Mouse (Mus musculus) regulatory T cell (primary cell): ENCODE measurements around the gene Il17ra.

Experiments
- in situ Hi-C: fragments of 300-600 bp; cut with MboI, MseI; formaldehyde crosslinking; loops from one replicate; pipeline ENCODE4 v1.15.1; 2025; ENCODE audit warnings: high pct_unique_total_duplicates

Gene Il17ra

GRCm38 (mm10) chr6:120463086-120463871 is at the start of gene Il17ra:
Gene Il17ra, plus strand, starts transcription at chr6:120463247.
- in situ Hi-C loops = no loop called here

GRCm38 (mm10) chr6:120438161-120438560 is 24.9 kb upstream of the Il17ra start:
- in situ Hi-C loops = loop anchor here (5.0 kb wide), 1 partner anchor 41 kb away; no protein-coding TSS in a partner anchor

- in situ Hi-C loops = no loop called here
Observed at GRCm38 (mm10) chr6:120442171-120442749, 20.8 kb upstream of the Il17ra start.

GRCm38 (mm10) chr6:120443363-120444355 is 19.4 kb upstream of the Il17ra start:
- in situ Hi-C loops = no loop called here

- in situ Hi-C loops = no loop called here
Observed at GRCm38 (mm10) chr6:120450208-120450607, 12.8 kb upstream of the Il17ra start.

DNA sequence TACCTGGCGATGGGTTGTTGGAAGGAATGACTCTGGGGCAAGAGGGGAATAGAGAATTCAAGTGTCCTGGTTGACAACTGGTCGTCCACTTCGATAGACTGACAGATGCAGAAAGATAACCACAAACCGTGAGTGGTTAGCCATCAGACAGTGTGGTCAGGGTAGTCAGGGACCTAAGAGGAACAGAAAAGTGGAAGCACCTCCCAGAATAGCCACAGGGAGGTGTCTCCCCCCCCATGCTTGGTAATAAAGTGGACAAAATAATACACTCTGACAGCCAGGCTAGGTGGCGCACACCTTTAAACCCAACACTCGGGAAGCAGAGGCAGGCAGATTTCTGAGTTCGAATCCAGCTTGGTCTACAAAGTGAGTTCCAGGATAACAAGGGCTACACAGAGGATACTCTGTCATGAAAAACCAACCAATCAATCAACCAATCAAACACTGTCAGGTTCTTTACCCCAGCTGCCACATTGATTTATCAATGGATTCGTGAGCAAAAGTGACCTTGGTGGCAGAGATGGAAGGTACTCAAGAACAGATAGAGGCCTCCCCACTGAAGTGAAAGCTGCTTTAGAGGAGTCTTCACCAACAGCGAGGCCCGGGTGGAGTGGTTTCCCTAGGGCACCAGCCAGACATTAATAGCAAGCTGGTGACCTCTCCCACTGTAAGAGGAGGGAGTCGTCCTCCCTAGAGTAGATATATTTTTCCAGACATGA is 10.5 kb upstream of the Il17ra start:
- in situ Hi-C loops = no loop called here

DNA sequence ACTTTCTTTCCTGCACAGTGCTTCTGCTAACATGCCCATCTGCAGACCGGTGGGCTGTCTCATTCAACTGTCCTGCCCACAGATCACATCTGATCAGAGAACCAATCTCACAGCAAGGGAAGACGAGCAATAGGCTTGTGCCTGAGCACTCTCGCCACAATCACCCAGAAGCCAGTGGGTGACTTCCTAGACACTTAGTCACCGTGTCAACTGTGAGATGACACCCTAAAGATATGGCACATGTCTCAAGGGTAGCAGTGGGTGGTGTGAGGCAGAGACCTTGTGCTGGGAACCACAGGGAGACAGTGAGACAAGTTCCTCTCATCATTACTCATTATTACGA is 10.0 kb upstream of the Il17ra start:
- in situ Hi-C loops = no loop called here

DNA sequence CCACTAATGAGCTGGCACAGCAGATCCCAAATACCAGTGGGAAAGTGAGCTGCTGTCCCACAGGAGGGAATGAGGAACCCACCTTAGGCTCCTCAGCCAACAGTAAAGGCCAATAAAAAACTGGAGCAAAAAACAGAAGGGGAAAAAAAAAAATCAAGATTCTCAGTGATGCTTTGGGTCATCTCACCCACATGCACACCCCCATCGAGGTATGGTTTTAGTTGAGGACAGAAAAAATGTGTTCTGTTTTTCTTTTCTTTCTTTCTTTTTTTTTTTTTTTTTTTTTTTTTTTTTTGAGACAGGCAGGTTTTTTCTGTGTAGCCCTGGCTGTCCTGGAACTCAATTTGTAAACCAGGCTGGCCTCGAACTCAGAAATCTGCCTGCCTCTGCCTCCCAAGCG is 9.5 kb upstream of the Il17ra start:
- in situ Hi-C loops = no loop called here

DNA sequence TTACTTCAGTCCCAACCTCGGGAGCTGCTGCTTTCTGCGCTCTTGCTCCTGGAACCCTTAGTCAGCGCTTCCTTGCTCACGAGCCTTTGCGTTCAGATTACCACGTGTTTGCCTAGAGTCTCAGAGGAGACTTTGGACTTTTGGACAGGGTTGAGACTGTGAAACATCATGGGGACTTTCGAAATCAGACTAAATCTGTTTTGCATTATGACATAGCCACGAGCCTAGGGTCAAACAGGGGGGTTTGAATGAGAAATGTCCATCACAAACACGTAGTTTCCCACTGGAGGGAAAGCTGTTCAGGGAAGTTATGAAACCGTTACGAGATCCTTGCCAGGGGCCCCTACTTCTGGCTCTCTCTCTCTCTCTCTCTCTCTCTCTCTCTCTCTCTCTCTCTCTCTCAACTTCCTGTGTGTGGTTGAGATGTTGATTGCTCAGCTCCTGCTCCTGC is 8.4 kb upstream of the Il17ra start:
- in situ Hi-C loops = no loop called here

- in situ Hi-C loops = no loop called here
Observed at GRCm38 (mm10) chr6:120457074-120457473, 6.0 kb upstream of the Il17ra start.

DNA sequence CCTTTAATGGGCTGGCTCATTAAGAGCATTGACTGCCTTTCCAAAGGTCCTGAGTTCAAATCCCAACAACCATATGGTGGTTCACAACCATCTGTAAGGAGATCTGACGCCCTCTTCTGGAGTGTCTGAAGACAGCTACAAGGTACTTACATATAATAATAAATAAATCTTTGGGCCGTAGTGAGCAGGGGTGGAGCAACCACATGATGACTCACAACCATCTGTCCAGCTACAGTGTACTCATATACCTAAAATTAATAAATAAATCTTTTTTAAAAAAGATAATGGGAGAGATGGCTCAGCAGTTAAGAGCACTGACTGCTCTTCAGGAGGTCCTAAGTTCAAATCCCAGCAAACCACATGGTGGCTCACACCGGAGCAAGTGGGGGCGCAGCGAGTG is 5.3 kb upstream of the Il17ra start:
- in situ Hi-C loops = no loop called here

DNA sequence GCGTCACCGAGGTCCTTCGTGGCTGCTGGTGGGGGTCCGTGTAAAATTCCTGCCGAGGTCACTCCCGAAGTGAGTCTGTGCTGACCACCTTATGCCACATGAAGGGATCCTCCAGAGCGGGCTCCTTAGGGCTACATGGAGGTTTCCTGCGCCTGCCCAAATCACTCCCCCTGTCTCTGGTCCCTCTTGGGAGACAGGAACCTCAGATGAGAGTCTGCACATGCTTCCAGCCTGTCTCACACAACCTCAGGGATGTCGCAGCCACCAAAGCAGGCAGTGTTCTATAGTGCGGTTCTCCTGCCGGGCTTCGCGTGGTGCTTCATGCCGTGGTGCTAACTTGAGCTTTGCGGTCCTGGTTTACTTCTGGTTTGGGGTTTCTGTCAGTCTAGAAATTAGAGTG is 1.8 kb upstream of the Il17ra start:
- in situ Hi-C loops = no loop called here

- in situ Hi-C loops = no loop called here
Observed at GRCm38 (mm10) chr6:120462251-120462650, 796 bp upstream of the Il17ra start.

GRCm38 (mm10) chr6:120463884-120464283 is 837 bp downstream of the Il17ra start:
- in situ Hi-C loops = no loop called here

GRCm38 (mm10) chr6:120464406-120464939 is 1.4 kb downstream of the Il17ra start:
- in situ Hi-C loops = no loop called here

GRCm38 (mm10) chr6:120465393-120465792 is 2.3 kb downstream of the Il17ra start:
- in situ Hi-C loops = no loop called here

DNA sequence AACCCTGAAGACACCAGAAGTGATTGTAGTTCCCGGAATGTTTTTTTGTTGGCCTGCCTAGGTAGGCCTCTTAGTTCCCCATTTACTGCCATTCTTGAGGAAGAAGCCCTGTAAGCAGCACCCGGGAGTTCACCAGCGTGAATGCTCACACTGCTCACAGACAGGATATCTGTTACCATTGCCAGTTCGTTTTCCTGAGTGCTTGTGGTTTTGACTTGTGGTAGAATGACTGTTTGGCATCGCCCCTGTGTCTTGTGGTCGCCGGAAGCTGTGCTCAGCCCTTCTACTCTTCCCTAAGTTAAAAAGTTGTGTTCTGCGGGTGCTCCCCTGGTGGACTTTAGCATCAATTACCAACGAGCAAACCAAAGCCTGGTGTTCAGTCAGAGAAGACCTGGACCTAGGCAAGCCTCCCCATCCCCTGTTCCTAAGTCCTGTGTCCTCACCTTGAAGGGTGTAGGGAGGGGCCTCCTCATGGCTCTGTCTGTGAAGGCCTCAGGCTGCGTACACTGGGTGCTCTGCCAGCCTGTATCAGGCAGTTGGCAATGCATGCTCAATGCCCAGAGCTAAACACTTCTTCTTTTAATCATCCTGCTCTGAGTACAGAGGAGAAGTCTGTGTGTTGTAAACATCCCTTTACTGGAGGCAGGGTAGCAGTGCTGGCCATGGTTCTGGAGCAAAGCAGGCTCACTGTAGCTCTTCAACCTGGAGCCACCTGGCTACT is 3.7 kb downstream of the Il17ra start:
- in situ Hi-C loops = no loop called here

DNA sequence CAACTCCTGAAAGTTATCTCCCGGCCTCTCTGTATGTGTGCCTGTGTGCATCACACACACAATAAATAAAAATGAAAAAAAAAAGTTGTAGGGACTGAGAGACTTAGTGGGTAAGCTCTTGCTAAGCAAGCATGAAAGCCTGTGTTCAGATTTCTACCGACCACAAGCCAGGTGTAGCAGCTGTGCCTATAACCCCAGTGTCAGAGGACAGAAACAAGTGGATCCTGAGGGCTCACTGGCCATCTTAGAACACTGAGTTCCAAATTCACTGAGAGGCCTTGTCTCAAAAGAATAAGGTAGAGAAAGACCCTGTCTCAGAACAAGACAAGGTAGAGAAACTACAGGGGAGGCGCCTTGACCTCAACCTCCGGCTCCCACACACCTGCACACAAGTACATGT is 5.2 kb downstream of the Il17ra start:
- in situ Hi-C loops = no loop called here

- in situ Hi-C loops = no loop called here
Observed at GRCm38 (mm10) chr6:120469268-120469667, 6.2 kb downstream of the Il17ra start.

GRCm38 (mm10) chr6:120469770-120470169 is 6.7 kb downstream of the Il17ra start:
- in situ Hi-C loops = no loop called here

- in situ Hi-C loops = no loop called here
Observed at GRCm38 (mm10) chr6:120470666-120471065, 7.6 kb downstream of the Il17ra start.
